Mouse (Mus musculus) heart, embryonic 14.5 days (tissue): ENCODE data around the gene Kif13a. TPM values are rescaled to one million over a fixed set of nuclear protein-coding genes. Genes with fewer than 3 reads are reported as not detected.

ENCODE experiments used
- ATAC-seq: fragments of 200-750 bp; cut with Nextera tagmentation; 2 replicates; pipeline ENCODE4 v1.8.0; 2017; ENCODE audit warnings: low read depth, moderate TSS enrichment; ENCODE audit not compliant: insufficient number of reproducible peaks, insufficient read depth, low FRiP score
- H3K27ac ChIP-seq, 2 experiments: fragments of 200-500 bp in 1 of 2; fragments of 300-500 bp in 1 of 2; sonication (generic) in 1 of 2; replicated peaks in 1 of 2; 2 replicates each; pipeline ENCODE4 v1.5.1; 2012 to 2014; ENCODE audit warnings: low read depth in 2 of 2, low read length in 2 of 2, control low read depth in 1 of 2, mild to moderate bottlenecking in 1 of 2, mixed read lengths in 1 of 2; ENCODE audit not compliant: control insufficient read depth in 1 of 2, insufficient read depth in 1 of 2
- H3K27me3 ChIP-seq: fragments of 300-500 bp; sonication (generic); 2 replicates; pipeline ENCODE4 v1.6.1; 2014; ENCODE audit warnings: mild to moderate bottlenecking, low read length, control low read depth; ENCODE audit not compliant: control insufficient read depth, insufficient read depth
- H3K36me3 ChIP-seq: fragments of 300-500 bp; sonication (generic); 2 replicates; pipeline ENCODE4 v1.6.1; 2014; ENCODE audit warnings: mild to moderate bottlenecking, control low read depth, low read length, mixed read lengths; ENCODE audit not compliant: control insufficient read depth, insufficient read depth
- H3K4me1 ChIP-seq, 2 experiments: fragments of 200-500 bp in 1 of 2; fragments of 300-500 bp in 1 of 2; sonication (generic) in 1 of 2; 2 replicates each; pipeline ENCODE4 v1.6.1; 2012 to 2014; ENCODE audit warnings: low read length in 2 of 2, control low read depth in 1 of 2, mixed read lengths in 1 of 2; ENCODE audit not compliant: control insufficient read depth in 2 of 2, insufficient read depth in 2 of 2
- H3K4me2 ChIP-seq: fragments of 300-500 bp; sonication (generic); 2 replicates; pipeline ENCODE4 v1.6.1; 2014; ENCODE audit warnings: mild to moderate bottlenecking, low read length
- H3K4me3 ChIP-seq, 2 experiments: fragments of 200-500 bp in 1 of 2; fragments of 300-500 bp in 1 of 2; sonication (generic) in 1 of 2; 2 replicates each; pipeline ENCODE4 v1.5.1; 2012 to 2014; ENCODE audit warnings: low read length in 2 of 2, mild to moderate bottlenecking in 2 of 2, control low read depth in 1 of 2, low read depth in 1 of 2, moderate library complexity in 1 of 2; ENCODE audit not compliant: control insufficient read depth in 1 of 2, insufficient read depth in 1 of 2
- H3K9ac ChIP-seq: fragments of 300-500 bp; sonication (generic); 2 replicates; pipeline ENCODE4 v1.6.1; 2014; ENCODE audit warnings: mild to moderate bottlenecking, low read length
- H3K9me3 ChIP-seq: fragments of 300-500 bp; sonication (generic); 2 replicates; pipeline ENCODE4 v1.6.1; 2016; ENCODE audit warnings: low read length, control low read depth; ENCODE audit not compliant: control insufficient read depth
- WGBS: fragments of 180-500 bp; shearing (Covaris S2); extraction: QIAGEN DNeasy Blood & Tissue Kit; methylation state at CpG from one replicate; pipeline ENCODE4 v1.1.7; 2014; 5-methylcytosine and 5-hydroxymethylcytosine counted together
- polyA plus RNA-seq: library from polyadenylated mRNA; unstranded; fragments of >200 nt; fragmentation: Nextera tagmentation; extraction: Ambion mirVana; gene quantifications from 2 replicates; pipeline ENCODE4 v1.2.1, GENCODE M21; 2014

Gene Kif13a
- polyA plus RNA-seq, 1 experiment from 2014 or later: 47.8 TPM

GRCm38 (mm10) chr13:46752566-46753229, 177.0 kb downstream of the Kif13a start:
- ATAC-seq: no peak
- H3K9me3 ChIP-seq: no peaks in the 10 kb centered on the region
- WGBS: 73% methylated on average over 13 of the region's 13 CpGs
- no peaks in the 10 kb centered on the region for H3K27me3 ChIP-seq
- no peak overlapping the region for H3K4me2 ChIP-seq
- no peaks in the 10 kb centered on the region for H3K4me1 ChIP-seq
- H3K4me3 ChIP-seq: no peak overlapping the region
- no peak overlapping the region for H3K27ac ChIP-seq
- no peak overlapping the region for H3K9ac ChIP-seq
- peaks cover 65% of the 10 kb centered on the region for H3K36me3 ChIP-seq

GRCm38 (mm10) chr13:46748138-46748873, 181.4 kb downstream of the Kif13a start:
- no peaks in the 10 kb centered on the region for H3K27me3 ChIP-seq
- no peak overlapping the region for H3K4me2 ChIP-seq
- WGBS: 52% methylated on average over 5 of the region's 5 CpGs
- peaks cover 1 to 7% of the 10 kb centered on the region in 2 experiments for H3K4me1 ChIP-seq
- no peak overlapping the region for H3K4me3 ChIP-seq
- ATAC-seq: no peak
- no peaks in the 10 kb centered on the region for H3K9me3 ChIP-seq
- H3K36me3 ChIP-seq: peaks cover 44% of the 10 kb centered on the region
- no peak overlapping the region for H3K27ac ChIP-seq
- H3K9ac ChIP-seq: no peak overlapping the region

- peaks cover 2 to 7% of the 10 kb centered on the region in 2 experiments for H3K4me1 ChIP-seq
- no peaks in the 10 kb centered on the region for H3K27me3 ChIP-seq
- ATAC-seq: no peak
- no peak overlapping the region for H3K4me3 ChIP-seq
- WGBS: 71% methylated on average over 8 of the region's 8 CpGs
- H3K36me3 ChIP-seq: peaks cover 2% of the 10 kb centered on the region; the same call in 1 of the 2 replicates
- H3K9me3 ChIP-seq: no peaks in the 10 kb centered on the region
- no peak overlapping the region for H3K9ac ChIP-seq
- H3K4me2 ChIP-seq: no peak overlapping the region
- H3K27ac ChIP-seq: no peak overlapping the region
Observed at GRCm38 (mm10) chr13:46743821-46744220, 185.8 kb downstream of the Kif13a start.

GRCm38 (mm10) chr13:46742367-46742766, 187.3 kb downstream of the Kif13a start:
- ATAC-seq: no peak
- WGBS: 42% methylated on average over 2 of the region's 2 CpGs

GRCm38 (mm10) chr13:46739426-46739825, 190.2 kb downstream of the Kif13a start:
- Histone ChIP-seq H3K9me3 (no peaks in the 10 kb centered on the region), H3K4me1 (peaks cover 2 to 9% of the 10 kb centered on the region in 2 experiments; a peak in 3 of 4 replicates), H3K4me3 (no peak overlapping the region), H3K27me3 (no peaks in the 10 kb centered on the region), H3K27ac (no peak overlapping the region), H3K9ac (no peak overlapping the region), H3K4me2 (no peak overlapping the region), H3K36me3 (no peaks in the 10 kb centered on the region)
- 61% methylated on average over 7 of the region's 7 CpGs for WGBS
- no peak for ATAC-seq

More at GRCm38 (mm10) chr13:46742367-46742766, 187.3 kb downstream of the Kif13a start:
- Histone ChIP-seq H3K27ac (no peak overlapping the region), H3K36me3 (no peaks in the 10 kb centered on the region), H3K27me3 (no peaks in the 10 kb centered on the region), H3K4me1 (peaks cover 2 to 7% of the 10 kb centered on the region in 2 experiments), H3K9ac (no peak overlapping the region), H3K9me3 (no peaks in the 10 kb centered on the region), H3K4me3 (no peak overlapping the region), H3K4me2 (no peak overlapping the region)

GRCm38 (mm10) chr13:46737482-46737881, 192.2 kb downstream of the Kif13a start:
- peaks cover 0 to 9% of the 10 kb centered on the region in 2 experiments; a peak in 3 of 4 replicates for H3K4me1 ChIP-seq
- no peaks in the 10 kb centered on the region for H3K36me3 ChIP-seq
- H3K27ac ChIP-seq: no peak overlapping the region
- H3K27me3 ChIP-seq: no peaks in the 10 kb centered on the region
- H3K9ac ChIP-seq: no peak overlapping the region
- no peak for ATAC-seq
- no peak overlapping the region for H3K4me2 ChIP-seq
- no peaks in the 10 kb centered on the region for H3K9me3 ChIP-seq
- WGBS: 78% methylated on average over 4 of the region's 4 CpGs
- no peak overlapping the region for H3K4me3 ChIP-seq

- WGBS: 2% methylated on average over 12 of the region's 12 CpGs
- Histone ChIP-seq H3K27me3 (no peaks in the 10 kb centered on the region), H3K4me1 (peaks cover 0 to 9% of the 10 kb centered on the region in 2 experiments; a peak in 3 of 4 replicates), H3K4me3 (peak overlapping the region; percentile 55 to 58), H3K9ac (peak overlapping the region; percentile 70), H3K36me3 (no peaks in the 10 kb centered on the region), H3K9me3 (no peaks in the 10 kb centered on the region), H3K4me2 (peak overlapping the region; percentile 83), H3K27ac (peak overlapping the region in 1 of 2 experiments; percentile 25; a peak in 1 of 4 replicates)
- no peak for ATAC-seq
Observed at GRCm38 (mm10) chr13:46736479-46736865, 193.2 kb downstream of the Kif13a start.
